Mouse (Mus musculus): ENCODE data around the gene Klk7. TPM values are rescaled to one million over a fixed set of nuclear protein-coding genes. Genes with fewer than 3 reads are reported as not detected.

Klk7 gene
- total RNA-seq, 2 experiments from 2014 or later: not detected

Other genes starting within 250 kb of the Klk7 start
- under 1 TPM; 0.55 to 0.59 TPM for gene Zfp658, start 249.0 kb upstream of the Klk7 start, total RNA-seq (2021)
- gene Zfp719, start 231.7 kb upstream of the Klk7 start, total RNA-seq (2021): 1 to 10 TPM; 3.4 to 3.9 TPM
- not detected for gene Zfp819, start 204.1 kb upstream of the Klk7 start, total RNA-seq (2021)
- not detected for gene Ceacam18, start 176.6 kb upstream of the Klk7 start, total RNA-seq (2021)
- under 1 TPM; 0.16 to 0.40 TPM for gene Siglece, start 151.1 kb upstream of the Klk7 start, total RNA-seq (2021)
- gene Ctu1, start 139.3 kb upstream of the Klk7 start, total RNA-seq (2021): 1 to 10 TPM; 1.7 to 2.0 TPM
- not detected for gene Klk14, start 120.9 kb upstream of the Klk7 start, total RNA-seq (2021)
- under 1 TPM in 1 of 2 experiments, not detected in 1; 0.33 TPM for gene Klk13, start 98.7 kb upstream of the Klk7 start, total RNA-seq (2021)
- gene Klk12, start 42.4 kb upstream of the Klk7 start, total RNA-seq (2021): not detected
- gene Klk11, start 36.7 kb upstream of the Klk7 start, total RNA-seq (2021): under 1 TPM in 1 of 2 experiments, not detected in 1; 0.53 TPM
- gene Klk10, start 30.3 kb upstream of the Klk7 start, total RNA-seq (2021): under 1 TPM; 0.39 to 0.47 TPM
- gene Klk9, start 19.4 kb upstream of the Klk7 start, total RNA-seq (2021): not detected
- gene Klk8, start 13.7 kb upstream of the Klk7 start, total RNA-seq (2021): 1 to 10 TPM; 1.1 to 1.3 TPM
- gene Klk6, start 13.2 kb downstream of the Klk7 start, total RNA-seq (2021): not detected
- gene Klk5, start 30.7 kb downstream of the Klk7 start, total RNA-seq (2021): not detected
- not detected for gene Klk4, start 69.9 kb downstream of the Klk7 start, total RNA-seq (2021)
- not detected for gene Klk15, start 122.4 kb downstream of the Klk7 start, total RNA-seq (2021)
- not detected for gene Klk1b8, start 139.4 kb downstream of the Klk7 start, total RNA-seq (2021)
- gene Klk1b1, start 155.5 kb downstream of the Klk7 start, total RNA-seq (2021): not detected
- not detected for gene Klk1b9, start 164.8 kb downstream of the Klk7 start, total RNA-seq (2021)
- gene Klk1b11, start 184.6 kb downstream of the Klk7 start, total RNA-seq (2021): not detected
- 1 to 10 TPM in 1 of 2 experiments, under 1 TPM in 1; 0.21 to 1.1 TPM for gene Klk1b26, start 200.9 kb downstream of the Klk7 start, total RNA-seq (2021)
- not detected for gene Klk1b27, start 241.0 kb downstream of the Klk7 start, total RNA-seq (2021)

Data from gastrocnemius, adult 18-20 months (tissue).